Mouse (Mus musculus) limb, embryonic 12.5 days (tissue): ENCODE data around the gene Rnf220. TPM values are rescaled to one million over a fixed set of nuclear protein-coding genes. Genes with fewer than 3 reads are reported as not detected.

Source experiments
- ATAC-seq: fragments of 200-750 bp; cut with Nextera tagmentation; 2 replicates; pipeline ENCODE4 v1.8.0; 2017; ENCODE audit warnings: low read depth, moderate TSS enrichment; ENCODE audit not compliant: insufficient number of reproducible peaks, insufficient read depth, low FRiP score, low TSS enrichment
- H3K27ac ChIP-seq: fragments of 300-500 bp; sonication (generic); 2 replicates; pipeline ENCODE4 v1.5.1; 2016; ENCODE audit warnings: mild to moderate bottlenecking, moderate library complexity
- H3K27me3 ChIP-seq: fragments of 300-500 bp; sonication (generic); 2 replicates; pipeline ENCODE4 v1.6.1; 2016; ENCODE audit warnings: mild to moderate bottlenecking, moderate library complexity
- H3K36me3 ChIP-seq: fragments of 300-500 bp; sonication (generic); 2 replicates; pipeline ENCODE4 v1.6.1; 2016; ENCODE audit warnings: mild to moderate bottlenecking, moderate library complexity
- H3K4me1 ChIP-seq: fragments of 300-500 bp; sonication (generic); replicated peaks from 2 replicates; pipeline ENCODE4 v1.6.1; 2016
- H3K4me2 ChIP-seq: fragments of 300-500 bp; sonication (generic); 2 replicates; pipeline ENCODE4 v1.6.1; 2016; ENCODE audit warnings: mild to moderate bottlenecking, moderate library complexity
- H3K4me3 ChIP-seq: fragments of 300-500 bp; sonication (generic); replicated peaks from 2 replicates; pipeline ENCODE4 v1.5.1; 2016; ENCODE audit warnings: mild to moderate bottlenecking
- H3K9ac ChIP-seq: fragments of 300-500 bp; sonication (generic); replicated peaks from 2 replicates; pipeline ENCODE4 v1.6.1; 2016; ENCODE audit warnings: mild to moderate bottlenecking, moderate library complexity
- H3K9me3 ChIP-seq: fragments of 300-500 bp; sonication (generic); 2 replicates; pipeline ENCODE4 v1.6.1; 2016; ENCODE audit warnings: mild to moderate bottlenecking, moderate library complexity
- WGBS: fragments of 180-500 bp; shearing (Covaris S2); methylation state at CpG from one replicate; pipeline ENCODE4 v1.1.7; 2016; 5-methylcytosine and 5-hydroxymethylcytosine counted together
- polyA plus RNA-seq: library from polyadenylated mRNA; unstranded; fragments of >200 nt; fragmentation: Nextera tagmentation; extraction: Ambion mirVana; gene quantifications from 2 replicates; pipeline ENCODE4 v1.2.1, GENCODE M21; 2016

Gene Rnf220
- polyA plus RNA-seq, 1 experiment from 2014 or later, result 119 TPM

DNA sequence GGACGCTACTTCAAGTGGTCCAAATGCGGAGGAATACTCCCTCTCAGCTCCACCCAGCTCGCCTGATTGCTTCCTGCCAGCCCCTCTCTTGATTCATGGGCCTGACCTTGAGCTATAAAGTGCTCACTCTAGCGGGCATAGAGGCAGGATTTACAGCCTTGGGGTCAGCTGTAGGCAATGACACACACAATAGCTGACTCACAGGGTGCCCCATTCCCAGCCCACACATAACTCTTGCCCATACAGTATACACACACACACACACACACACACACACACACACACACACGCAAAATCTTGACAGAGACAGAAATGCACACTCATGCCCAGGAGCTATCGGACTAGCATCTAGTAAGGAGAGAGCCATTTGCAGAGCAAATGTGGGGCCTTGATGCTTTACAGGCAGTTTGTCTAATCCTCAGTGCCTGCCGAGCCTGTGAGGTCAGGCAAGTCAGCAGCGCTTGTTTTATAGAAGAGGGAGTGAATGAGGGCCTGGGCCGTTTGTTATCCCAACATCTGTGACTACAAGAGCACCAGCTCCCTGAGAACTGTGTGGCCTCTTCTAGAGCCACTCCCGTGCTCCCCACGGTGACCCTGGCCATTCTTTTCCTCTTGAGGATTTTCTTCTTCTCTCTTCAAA is 165.9 kb downstream of the Rnf220 start:
- Histone ChIP-seq H3K4me1 (peaks cover 35% of the 10 kb centered on the region), H3K4me2 (peak overlapping the region; percentile 5; the same call in 1 of the 2 replicates), H3K36me3 (no peaks in the 10 kb centered on the region; the same call in 1 of the 2 replicates), H3K9ac (no peak overlapping the region), H3K9me3 (no peaks in the 10 kb centered on the region), H3K27ac (peak overlapping the region; percentile 71), H3K27me3 (peaks cover 40% of the 10 kb centered on the region), H3K4me3 (no peak overlapping the region)
- 0 out of 2 replicates have a peak, but pooled peaks have one; percentile 48 for ATAC-seq
- 10% methylated on average over 11 of the region's 11 CpGs for WGBS

GRCm38 (mm10) chr4:117330132-117330531 is 166.7 kb downstream of the Rnf220 start:
- Histone ChIP-seq H3K9ac (no peak overlapping the region), H3K4me1 (peaks cover 35% of the 10 kb centered on the region), H3K9me3 (no peaks in the 10 kb centered on the region), H3K36me3 (no peaks in the 10 kb centered on the region; the same call in 1 of the 2 replicates), H3K4me3 (no peak overlapping the region), H3K27ac (peak overlapping the region; percentile 53; the same call in 1 of the 2 replicates), H3K4me2 (no peak overlapping the region), H3K27me3 (peaks cover 40% of the 10 kb centered on the region)
- ATAC-seq, result peak; percentile 70
- 19% methylated on average over 3 of the region's 3 CpGs for WGBS

GRCm38 (mm10) chr4:117326915-117327314 is 169.9 kb downstream of the Rnf220 start:
- Histone ChIP-seq H3K9ac (no peak overlapping the region), H3K4me1 (peaks cover 45% of the 10 kb centered on the region), H3K27me3 (peaks cover 49% of the 10 kb centered on the region), H3K4me2 (no peak overlapping the region), H3K36me3 (no peaks in the 10 kb centered on the region; the same call in 1 of the 2 replicates), H3K4me3 (no peak overlapping the region), H3K9me3 (no peaks in the 10 kb centered on the region), H3K27ac (no peak overlapping the region)
- WGBS, result 72% methylated on average over 3 of the region's 3 CpGs
- ATAC-seq, result no peak

- H3K4me2 ChIP-seq, result no peak overlapping the region
- H3K9me3 ChIP-seq, result no peaks in the 10 kb centered on the region
- peaks cover 59% of the 10 kb centered on the region for H3K27me3 ChIP-seq
- H3K36me3 ChIP-seq, result no peaks in the 10 kb centered on the region; the same call in 1 of the 2 replicates
- no peak overlapping the region for H3K27ac ChIP-seq
- no peak for ATAC-seq
- 78% methylated on average over 2 of the region's 2 CpGs for WGBS
- H3K4me3 ChIP-seq, result no peak overlapping the region
- H3K4me1 ChIP-seq, result peaks cover 32% of the 10 kb centered on the region
- H3K9ac ChIP-seq, result no peak overlapping the region
Observed at GRCm38 (mm10) chr4:117325076-117325475, 171.8 kb downstream of the Rnf220 start.

DNA sequence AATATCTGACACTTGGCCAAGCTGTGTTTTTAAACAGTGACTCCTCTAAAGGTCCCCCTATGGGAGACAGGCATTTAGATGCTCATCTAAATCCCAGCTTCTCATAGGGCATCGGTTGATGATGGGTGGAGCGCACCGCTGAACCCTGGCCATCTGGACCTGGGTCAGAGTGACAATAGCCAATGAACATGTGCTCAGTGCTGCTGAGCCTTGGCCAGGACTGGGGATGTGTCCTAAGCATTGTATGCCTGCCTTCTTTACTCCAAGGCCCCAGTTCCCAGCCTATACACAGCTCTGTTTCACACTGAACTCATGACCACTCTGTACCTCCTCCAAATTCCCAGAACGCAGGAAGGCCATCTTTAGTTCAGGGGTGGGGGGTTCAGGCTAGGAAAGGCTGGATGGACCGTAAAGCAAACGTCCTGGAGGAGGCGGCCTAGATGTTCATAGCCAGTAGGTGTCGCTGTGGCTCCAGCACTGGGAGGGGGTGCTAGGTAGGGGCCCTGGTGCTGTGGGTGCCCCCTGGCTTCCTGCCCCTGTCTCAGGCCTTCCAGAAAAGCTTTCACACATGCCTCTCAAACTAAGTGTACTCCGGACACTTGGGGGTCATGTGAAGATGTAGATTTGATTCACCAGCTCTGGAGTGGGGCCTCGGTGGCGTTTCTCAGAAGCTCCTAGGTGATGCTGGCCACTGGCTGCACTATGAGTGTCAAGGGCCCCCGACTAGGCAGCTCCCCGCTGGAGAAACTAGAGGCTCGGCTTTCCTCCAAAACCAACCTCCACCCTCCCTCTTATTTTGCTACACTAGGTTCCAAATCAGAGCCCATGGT is 173.1 kb downstream of the Rnf220 start:
- H3K9me3 ChIP-seq, result no peaks in the 10 kb centered on the region
- ATAC-seq, result peak; percentile 66; the same call in 1 of the 2 replicates
- H3K36me3 ChIP-seq, result no peaks in the 10 kb centered on the region; the same call in 1 of the 2 replicates
- no peak overlapping the region for H3K4me2 ChIP-seq
- 15% methylated on average over 14 of the region's 14 CpGs for WGBS
- peaks cover 28% of the 10 kb centered on the region for H3K4me1 ChIP-seq
- H3K9ac ChIP-seq, result no peak overlapping the region
- no peak overlapping the region for H3K27ac ChIP-seq
- no peak overlapping the region for H3K4me3 ChIP-seq
- H3K27me3 ChIP-seq, result peaks cover 62% of the 10 kb centered on the region

GRCm38 (mm10) chr4:117321011-117321410 is 175.8 kb downstream of the Rnf220 start:
- peaks cover 55% of the 10 kb centered on the region for H3K4me1 ChIP-seq

GRCm38 (mm10) chr4:117318508-117318907 is 178.3 kb downstream of the Rnf220 start:
- H3K4me3 ChIP-seq, result no peak overlapping the region
- ATAC-seq, result no peak
- no peak overlapping the region for H3K4me2 ChIP-seq
- no peaks in the 10 kb centered on the region for H3K9me3 ChIP-seq
- peaks cover 62% of the 10 kb centered on the region for H3K4me1 ChIP-seq
- peaks cover 70% of the 10 kb centered on the region for H3K27me3 ChIP-seq
- H3K9ac ChIP-seq, result no peak overlapping the region
- no peak overlapping the region for H3K27ac ChIP-seq
- H3K36me3 ChIP-seq, result no peaks in the 10 kb centered on the region
- 79% methylated on average over 9 of the region's 9 CpGs for WGBS

More at GRCm38 (mm10) chr4:117321011-117321410, 175.8 kb downstream of the Rnf220 start:
- Histone ChIP-seq H3K36me3 (no peaks in the 10 kb centered on the region), H3K27me3 (peaks cover 61% of the 10 kb centered on the region), H3K9me3 (no peaks in the 10 kb centered on the region), H3K4me2 (no peak overlapping the region), H3K4me3 (no peak overlapping the region), H3K9ac (no peak overlapping the region), H3K27ac (no peak overlapping the region)
- ATAC-seq, result no peak
- WGBS, result 89% methylated on average over 5 of the region's 5 CpGs

- 5% methylated on average over 18 of the region's 18 CpGs for WGBS
- no peaks in the 10 kb centered on the region for H3K36me3 ChIP-seq
- no peak overlapping the region; the same call in 1 of the 2 replicates for H3K9ac ChIP-seq
- H3K27me3 ChIP-seq, result peaks cover 70% of the 10 kb centered on the region
- no peak overlapping the region for H3K4me3 ChIP-seq
- H3K27ac ChIP-seq, result peak overlapping the region; percentile 46; the same call in 1 of the 2 replicates
- H3K4me1 ChIP-seq, result peaks cover 67% of the 10 kb centered on the region
- no peaks in the 10 kb centered on the region for H3K9me3 ChIP-seq
- ATAC-seq, result no peak
- H3K4me2 ChIP-seq, result peak overlapping the region; percentile 35; the same call in 1 of the 2 replicates
Observed at GRCm38 (mm10) chr4:117317701-117318190, 179.1 kb downstream of the Rnf220 start.

DNA sequence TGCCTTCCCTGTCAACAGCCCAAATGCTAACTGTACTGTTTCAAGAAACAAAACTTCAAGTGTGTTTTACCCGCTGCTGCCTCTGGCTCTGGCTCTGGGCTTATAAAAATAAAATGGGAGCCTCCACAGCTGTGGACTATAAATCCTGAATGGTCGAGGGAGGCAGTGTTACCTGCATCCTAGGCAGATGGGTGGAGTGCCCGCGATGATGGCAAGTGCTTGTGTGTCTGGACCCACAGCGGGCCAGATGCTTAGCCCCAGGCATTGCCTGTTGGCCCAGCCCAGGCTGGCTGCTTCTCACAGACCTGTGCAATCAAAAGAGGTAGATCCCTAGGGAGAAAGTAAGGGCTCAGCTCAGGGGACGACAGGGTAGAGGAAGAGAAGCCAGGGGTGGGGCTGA is 180.1 kb downstream of the Rnf220 start:
- H3K27me3 ChIP-seq, result peaks cover 69% of the 10 kb centered on the region
- H3K4me2 ChIP-seq, result peak overlapping the region; percentile 35
- H3K27ac ChIP-seq, result peak overlapping the region; percentile 46
- WGBS, result 9% methylated on average over 6 of the region's 6 CpGs
- H3K4me1 ChIP-seq, result peaks cover 67% of the 10 kb centered on the region
- ATAC-seq, result peak; percentile 33; the same call in 1 of the 2 replicates
- H3K9ac ChIP-seq, result no peak overlapping the region
- H3K36me3 ChIP-seq, result no peaks in the 10 kb centered on the region
- no peaks in the 10 kb centered on the region for H3K9me3 ChIP-seq
- H3K4me3 ChIP-seq, result no peak overlapping the region

DNA sequence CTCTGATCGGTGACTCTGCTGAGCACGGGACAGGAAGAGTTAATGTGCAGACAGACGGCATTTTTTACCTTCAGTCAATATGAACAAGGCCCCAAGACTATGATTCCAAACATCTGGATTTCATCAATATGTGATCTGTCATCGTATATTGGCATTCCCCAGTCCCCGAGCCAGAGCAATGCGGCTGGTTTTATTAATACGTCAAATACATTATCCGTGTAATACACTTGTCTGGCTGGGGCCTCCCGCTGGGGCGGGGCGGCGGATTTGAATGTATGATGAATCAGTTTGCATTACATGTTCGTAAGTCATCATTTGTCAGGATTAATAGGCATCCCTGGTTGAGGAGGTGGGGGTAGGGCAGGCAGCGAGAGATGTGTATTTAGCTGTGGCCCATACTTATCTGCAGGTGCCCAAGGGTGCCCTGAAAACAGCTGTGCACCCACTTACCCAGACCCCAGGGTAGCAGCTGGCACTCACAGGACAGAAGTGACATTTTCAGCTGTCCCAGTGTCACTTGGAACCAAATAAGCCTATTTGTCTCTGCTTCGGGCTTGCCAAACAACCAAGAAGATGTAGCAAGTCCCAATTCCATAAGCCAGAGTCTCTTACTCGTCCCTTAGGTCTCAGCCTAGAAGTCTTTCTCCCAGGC is 181.9 kb downstream of the Rnf220 start:
- no peaks in the 10 kb centered on the region for H3K36me3 ChIP-seq
- peak overlapping the region; percentile 56; the same call in 1 of the 2 replicates for H3K27ac ChIP-seq
- H3K4me1 ChIP-seq, result peaks cover 78% of the 10 kb centered on the region
- peaks cover 67% of the 10 kb centered on the region for H3K27me3 ChIP-seq
- H3K9me3 ChIP-seq, result no peaks in the 10 kb centered on the region
- no peak overlapping the region for H3K4me3 ChIP-seq
- no peak overlapping the region for H3K9ac ChIP-seq
- ATAC-seq, result no peak
- 33% methylated on average over 16 of the region's 16 CpGs for WGBS
- 0 out of 2 replicates have a peak overlapping the region, but pooled peaks have one; percentile 6 for H3K4me2 ChIP-seq

DNA sequence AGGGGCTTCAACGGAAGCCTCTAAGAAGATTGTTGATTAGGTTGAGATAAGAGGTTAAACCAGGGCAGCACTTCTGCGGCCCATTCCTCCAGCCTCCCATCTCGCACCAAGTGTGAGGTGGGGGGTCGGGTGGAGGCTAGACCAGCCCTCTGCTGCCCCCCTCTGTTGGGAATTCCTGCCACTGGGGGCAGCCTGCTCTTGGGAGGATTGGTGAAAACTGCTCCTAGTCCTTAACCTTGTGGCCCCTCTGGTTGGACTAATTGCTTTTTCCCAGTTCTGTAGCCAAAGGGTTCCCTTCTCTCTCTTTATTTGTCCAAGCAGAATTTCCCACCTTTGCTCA is 183.8 kb downstream of the Rnf220 start:
- Histone ChIP-seq H3K9me3 (0 out of 2 replicates have a peak, but pooled peaks cover 7% of the 10 kb centered on the region), H3K4me2 (peak overlapping the region; percentile 39), H3K27ac (no peak overlapping the region), H3K9ac (no peak overlapping the region), H3K4me1 (peaks cover 69% of the 10 kb centered on the region), H3K36me3 (no peaks in the 10 kb centered on the region), H3K27me3 (peaks cover 62% of the 10 kb centered on the region), H3K4me3 (no peak overlapping the region)
- 3% methylated on average over 4 of the region's 4 CpGs for WGBS
- ATAC-seq, result no peak
